Mouse (Mus musculus) MEL (cell line): ENCODE data around the gene Tnpo1.

Experiments used
- NELFE ChIP-seq: IDR thresholded peaks from 2 replicates; pipeline ENCODE4 v1.6.1; 2011; ENCODE audit warnings: low read depth, low read length, improper control_type of control experiment
- POLR2A ChIP-seq, 2 experiments: IDR thresholded peaks; 2 replicates each; pipeline ENCODE4 v1.6.1; 2011 to 2012; ENCODE audit warnings: low read length in 2 of 2, mild to moderate bottlenecking in 2 of 2, control low read depth in 1 of 2, improper control_type of control experiment in 1 of 2, low read depth in 1 of 2, moderate library complexity in 1 of 2; ENCODE audit not compliant: control insufficient read depth in 1 of 2, insufficient read depth in 1 of 2, poor library complexity in 1 of 2
- POLR2AphosphoS5 ChIP-seq: IDR thresholded peaks from 2 replicates; pipeline ENCODE4 v1.6.1; 2012; ENCODE audit warnings: low read depth, borderline replicate concordance, mild to moderate bottlenecking, inconsistent platforms, low read length, moderate library complexity, mixed read lengths
- SIN3A ChIP-seq: IDR thresholded peaks from 2 replicates; pipeline ENCODE4 v1.6.1; 2012; ENCODE audit warnings: low read length, improper control_type of control experiment, inconsistent platforms

DNA sequence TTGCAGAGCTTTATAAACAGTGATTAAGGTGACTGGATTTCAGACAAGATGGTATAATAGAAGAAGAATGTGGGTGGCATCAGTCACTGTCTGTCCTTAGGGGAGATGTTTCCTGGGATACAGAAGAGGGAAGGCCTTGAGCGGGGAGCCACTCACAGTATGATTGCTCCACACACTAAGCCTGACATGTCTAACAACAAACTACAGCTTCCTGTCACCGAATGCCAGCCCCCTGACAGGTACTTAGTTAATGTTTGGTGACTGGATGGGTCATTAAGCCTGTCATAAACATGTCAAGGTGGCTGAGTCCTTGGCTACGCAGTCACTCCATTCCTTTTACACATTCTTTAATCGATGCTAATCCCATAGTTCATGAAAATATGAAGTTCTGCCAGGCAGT, 108.0 kb downstream of the Tnpo1 start:
- TF ChIP-seq POLR2A (IDR thresholded peaks at IDR 0.05; ENCODE audit: control insufficient read depth in 1 of 2, insufficient read depth in 1 of 2, low read depth in 1 of 2, low read length in 2 of 2, poor library complexity in 1 of 2) (no peak), SIN3A (no peak), NELFE (no peak), POLR2AphosphoS5 (no peak)
